In genomic region chr7:38184786-38185185, GRCm38 (mm10) we compare ENCODE assay signal across 10 mouse cellular contexts. TPM values are rescaled to one million over a fixed set of nuclear protein-coding genes. Genes with fewer than 3 reads are reported as not detected.
A peak's percentile ranks its signal among the peaks of the same experiment; 100 is the strongest.
DNase-seq lines count a peak whose midpoint lies in the region; ATAC-seq and TF ChIP-seq lines count a peak whose summit lies in the region.
"Had no signal": no experiment of that assay in that cellular context is flagged by ENCODE, and none has a peak within 500 bp of the region (broad histone marks: within the 10 kb centered on the region; RNA-seq: fewer than 3 reads in every experiment).

No protein-coding gene starts in this region.

- 88% methylated on average over 6 of the region's 6 CpGs for WGBS in heart, embryonic 12.5 days
- WGBS in midbrain, embryonic 13.5 days = 84% methylated on average over 6 of the region's 6 CpGs
- WGBS in midbrain, embryonic 10.5 days = 85% methylated on average over 6 of the region's 6 CpGs
- 86% methylated on average over 6 of the region's 6 CpGs for WGBS in hindbrain, embryonic 12.5 days
- WGBS in liver, postnatal 0 days (ENCODE audit: insufficient replicate concordance) = 74% methylated on average over 6 of the region's 6 CpGs

- no peak for TF ChIP-seq EP300 in liver, postnatal 0 days (IDR thresholded peaks at IDR 0.05; ENCODE audit: low read depth)

- H3K4me1 ChIP-seq in heart, embryonic 12.5 days (replicated peaks) = peaks cover 13% of the 10 kb centered on the region
- H3K4me1 ChIP-seq in midbrain, embryonic 13.5 days (replicated peaks) = peaks cover 16% of the 10 kb centered on the region
- H3K4me1 ChIP-seq in midbrain, embryonic 10.5 days = peaks cover 23% of the 10 kb centered on the region
- H3K4me1 ChIP-seq in hindbrain, embryonic 12.5 days = peaks cover 13% of the 10 kb centered on the region
- peaks cover 40% of the 10 kb centered on the region for H3K4me1 ChIP-seq in liver, postnatal 0 days (ENCODE audit: insufficient read depth)

- peak overlapping the region; percentile 88; the same call in 1 of the 2 replicates for H3K4me2 ChIP-seq in heart, embryonic 12.5 days
- peak overlapping the region; percentile 75; the same call in 1 of the 2 replicates for H3K4me2 ChIP-seq in midbrain, embryonic 13.5 days (replicated peaks)
- 0 out of 2 replicates have a peak overlapping the region, but pooled peaks have one; percentile 89 for H3K4me2 ChIP-seq in hindbrain, embryonic 12.5 days (replicated peaks)
- H3K4me2 ChIP-seq in liver, postnatal 0 days (ENCODE audit: low read depth, low read length) = peak overlapping the region; percentile 91

- H3K9ac ChIP-seq in heart, embryonic 12.5 days = no peak overlapping the region
- peak overlapping the region; percentile 74; the same call in 1 of the 2 replicates for H3K9ac ChIP-seq in midbrain, embryonic 13.5 days (replicated peaks)
- H3K9ac ChIP-seq in hindbrain, embryonic 12.5 days = no peak overlapping the region
- H3K9ac ChIP-seq in liver, postnatal 0 days (replicated peaks) = peak overlapping the region; percentile 84

- H3K36me3 ChIP-seq in heart, embryonic 12.5 days = peaks cover 6% of the 10 kb centered on the region; the same call in 1 of the 2 replicates
- peaks cover 8% of the 10 kb centered on the region; the same call in 1 of the 2 replicates for H3K36me3 ChIP-seq in midbrain, embryonic 13.5 days
- peaks cover 6% of the 10 kb centered on the region; the same call in 1 of the 2 replicates for H3K36me3 ChIP-seq in midbrain, embryonic 10.5 days
- 0 out of 2 replicates have a peak, but pooled peaks cover 5% of the 10 kb centered on the region for H3K36me3 ChIP-seq in hindbrain, embryonic 12.5 days
- H3K36me3 ChIP-seq in liver, postnatal 0 days (replicated peaks; ENCODE audit: insufficient read depth, low read length) = peaks cover 10% of the 10 kb centered on the region; the same call in 1 of the 2 replicates

- TF ChIP-seq CTCF in liver, postnatal 0 days (IDR thresholded peaks at IDR 0.05; ENCODE audit: low read depth) = no peak

- no peaks in the 10 kb centered on the region for H3K9me3 ChIP-seq in heart, embryonic 12.5 days (replicated peaks)
- H3K9me3 ChIP-seq in midbrain, embryonic 13.5 days = no peaks in the 10 kb centered on the region
- H3K9me3 ChIP-seq in midbrain, embryonic 10.5 days (replicated peaks) = no peaks in the 10 kb centered on the region
- H3K9me3 ChIP-seq in hindbrain, embryonic 12.5 days (replicated peaks) = no peaks in the 10 kb centered on the region
- no peaks in the 10 kb centered on the region for H3K9me3 ChIP-seq in liver, postnatal 0 days (ENCODE audit: low read length)

- H3K4me3 ChIP-seq in heart, embryonic 12.5 days = no peak overlapping the region
- H3K4me3 ChIP-seq in midbrain, embryonic 13.5 days (replicated peaks) = no peak overlapping the region
- no peak overlapping the region for H3K4me3 ChIP-seq in midbrain, embryonic 10.5 days
- no peak overlapping the region for H3K4me3 ChIP-seq in hindbrain, embryonic 12.5 days
- H3K4me3 ChIP-seq in liver, postnatal 0 days (ENCODE audit: low read depth, low read length) = peak overlapping the region; percentile 72

- DNase-seq in heart, postnatal 10 days = no peak
- DNase-seq in midbrain, embryonic 10.5 days (ENCODE audit: low spot score) = no peak
- no peak for DNase-seq in liver, postnatal 0 days
- no peak for DNase-seq in layer of hippocampus, postnatal 14 days (ENCODE audit: low spot score in 2 of 2)
- DNase-seq in cerebellum, postnatal 25 days = no peak
- DNase-seq: kidney, adult 18-20 months; right cerebral cortex, adult 18-20 months had no signal

- no peak overlapping the region for H3K27ac ChIP-seq in heart, embryonic 12.5 days (ENCODE audit: poor library complexity, severe bottlenecking)
- H3K27ac ChIP-seq in midbrain, embryonic 13.5 days = no peak overlapping the region
- no peak overlapping the region for H3K27ac ChIP-seq in midbrain, embryonic 10.5 days (replicated peaks)
- no peak overlapping the region for H3K27ac ChIP-seq in hindbrain, embryonic 12.5 days
- peak overlapping the region; percentile 98 for H3K27ac ChIP-seq in liver, postnatal 0 days (ENCODE audit: low read depth)

- no peak for ATAC-seq in heart, embryonic 12.5 days (ENCODE audit: insufficient number of reproducible peaks, low FRiP score)
- ATAC-seq in midbrain, embryonic 13.5 days = no peak
- ATAC-seq in hindbrain, embryonic 12.5 days (ENCODE audit: low FRiP score) = no peak
- ATAC-seq in liver, postnatal 0 days = no peak

- H3K27me3 ChIP-seq in heart, embryonic 12.5 days (replicated peaks) = no peaks in the 10 kb centered on the region
- H3K27me3 ChIP-seq in midbrain, embryonic 13.5 days = no peaks in the 10 kb centered on the region
- H3K27me3 ChIP-seq in midbrain, embryonic 10.5 days (ENCODE audit: low read depth, poor library complexity, severe bottlenecking) = no peaks in the 10 kb centered on the region
- no peaks in the 10 kb centered on the region for H3K27me3 ChIP-seq in hindbrain, embryonic 12.5 days
- no peaks in the 10 kb centered on the region for H3K27me3 ChIP-seq in liver, postnatal 0 days (ENCODE audit: insufficient read depth, low read length)

- intact Hi-C loops in heart, postnatal 10 days (cut with DNase I) = no loop called here

RNA-seq across cellular contexts. Expression of gene 1600014C10Rik, which starts 1.8 kb away (rescaled TPM):
- polyA plus RNA-seq in heart, embryonic 12.5 days (2016; fragmentation: Nextera tagmentation; extraction: Ambion mirVana) = 13.5 and 14.1 TPM in 2 replicates
- 10 to 100 TPM; 21.5 to 25.1 TPM for total RNA-seq in heart, postnatal 10 days (2021)
- 21.7 and 22.6 TPM in 2 replicates for polyA plus RNA-seq in midbrain, embryonic 13.5 days (2015; fragmentation: Nextera tagmentation; extraction: Ambion mirVana)
- polyA plus RNA-seq in midbrain, embryonic 10.5 days (2016; fragmentation: Nextera tagmentation; extraction: Ambion mirVana) = 14.3 and 16.3 TPM in 2 replicates
- polyA plus RNA-seq in hindbrain, embryonic 12.5 days (2016; fragmentation: Nextera tagmentation; extraction: Ambion mirVana) = 21.4 and 22.3 TPM in 2 replicates
- 76.6 and 78.1 TPM in 2 replicates for polyA plus RNA-seq in liver, postnatal 0 days (2015; fragmentation: Nextera tagmentation; extraction: Ambion mirVana)
- total RNA-seq in layer of hippocampus, postnatal 14 days (2021) = 10 to 100 TPM; 17.4 to 20.6 TPM

RNA-seq across cellular contexts. Expression of gene Plekhf1, which starts 43.0 kb away (rescaled TPM):
- 1.7 TPM in 2 replicates for polyA plus RNA-seq in heart, embryonic 12.5 days (2016; fragmentation: Nextera tagmentation; extraction: Ambion mirVana)
- total RNA-seq in heart, postnatal 10 days (2021) = 10 to 100 TPM in 1 of 2 experiments, 1 to 10 TPM in 1; 9.7 to 11.0 TPM
- polyA plus RNA-seq in midbrain, embryonic 13.5 days (2015; fragmentation: Nextera tagmentation; extraction: Ambion mirVana) = 0.58 TPM in 2 replicates
- polyA plus RNA-seq in midbrain, embryonic 10.5 days (2016; fragmentation: Nextera tagmentation; extraction: Ambion mirVana) = 2.3 and 2.6 TPM in 2 replicates
- 1.8 and 2.1 TPM in 2 replicates for polyA plus RNA-seq in hindbrain, embryonic 12.5 days (2016; fragmentation: Nextera tagmentation; extraction: Ambion mirVana)
- 0.57 and 0.58 TPM in 2 replicates for polyA plus RNA-seq in liver, postnatal 0 days (2015; fragmentation: Nextera tagmentation; extraction: Ambion mirVana)
- 1 to 10 TPM; 2.8 to 3.1 TPM for total RNA-seq in layer of hippocampus, postnatal 14 days (2021)

Comparison
In these comparisons a context has a peak if more than half of its experiments do, and no peak if none do; other contexts are left out.
1. H3K9ac ChIP-seq: peak in midbrain, embryonic 13.5 days (single experiment) and liver, postnatal 0 days (single experiment); none in heart, embryonic 12.5 days (single experiment) and hindbrain, embryonic 12.5 days (single experiment).
2. Peak in every context shown above with its lines, with median percentiles within 50 percentile points of each other: H3K4me2 ChIP-seq.